Comparison of ENCODE assay signal across 13 mouse cellular contexts in the genomic region with DNA sequence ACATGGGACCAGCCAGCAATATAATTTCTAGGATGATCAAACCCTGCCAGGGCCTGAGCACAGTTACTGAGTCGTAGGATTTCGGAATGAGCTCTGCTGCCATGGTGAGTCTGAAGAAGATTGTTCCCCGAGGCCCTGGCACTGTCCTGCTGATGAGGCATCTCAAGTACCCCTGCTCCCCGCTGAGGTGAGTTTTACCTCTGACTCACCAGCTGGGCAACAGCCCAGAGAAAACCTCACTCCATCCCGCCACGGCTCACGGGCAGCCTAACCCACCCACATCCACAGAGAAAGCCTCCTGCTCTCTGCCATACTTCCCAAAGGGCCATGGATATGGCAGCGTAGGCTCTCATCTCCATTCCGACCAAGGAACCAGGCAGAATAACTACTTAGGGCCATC.
"Had no signal": no experiment of that assay in that cellular context is flagged by ENCODE, and none has a peak within 500 bp of the region (broad histone marks: within the 10 kb centered on the region; RNA-seq: fewer than 3 reads in every experiment).

No protein-coding gene starts in this region.

- H3K4me1 ChIP-seq: liver, embryonic 13.5 days; lung, embryonic 15.5 days had no signal

- DNase-seq: kidney, postnatal 10 days; liver; liver, embryonic 13.5 days; liver, postnatal 0 days; lung, postnatal 14 days; thymus, postnatal 4 days had no signal

- H3K4me2 ChIP-seq: limb, embryonic 12.5 days; liver, embryonic 13.5 days; lung, embryonic 15.5 days; midbrain, embryonic 11.5 days; midbrain, embryonic 15.5 days had no signal

- H3K36me3 ChIP-seq: limb, embryonic 12.5 days; liver, embryonic 13.5 days; lung, embryonic 15.5 days; midbrain, embryonic 15.5 days had no signal

- H3K9ac ChIP-seq: limb, embryonic 12.5 days; liver, embryonic 13.5 days; liver, postnatal 0 days; lung, embryonic 15.5 days; midbrain, embryonic 15.5 days had no signal

- H3K4me3 ChIP-seq: limb, embryonic 12.5 days; liver, embryonic 13.5 days; lung, embryonic 15.5 days; megakaryocyte, embryonic 14.5 days; midbrain, embryonic 15.5 days had no signal

- H3K27ac ChIP-seq: limb, embryonic 12.5 days; liver, embryonic 13.5 days; lung, embryonic 15.5 days; macrophage; midbrain, embryonic 15.5 days; stomach, postnatal 0 days had no signal

- ATAC-seq: liver, postnatal 0 days; midbrain, embryonic 15.5 days had no signal

- H3K9me3 ChIP-seq: limb, embryonic 12.5 days; liver, embryonic 13.5 days; lung, embryonic 15.5 days; midbrain, embryonic 15.5 days had no signal

- H3K27me3 ChIP-seq: liver, embryonic 13.5 days; lung, embryonic 15.5 days; midbrain, embryonic 15.5 days had no signal
